Mouse (Mus musculus) thymus, adult 2 months (tissue): ENCODE measurements around the gene Gpr25. TPM values are rescaled to one million over a fixed set of nuclear protein-coding genes. Genes with fewer than 3 reads are reported as not detected.

Source experiments
- DNase-seq: peaks from one replicate; pipeline ENCODE4 v3.0.0; 2021
- H3K27ac ChIP-seq: fragments of 200-500 bp; 2 replicates; pipeline ENCODE4 v1.5.1; 2012; ENCODE audit warnings: low read length, control low read depth; ENCODE audit not compliant: control insufficient read depth, insufficient read depth
- H3K27me3 ChIP-seq: fragments of 200-500 bp; 2 replicates; pipeline ENCODE4 v1.6.1; 2012; ENCODE audit warnings: mild to moderate bottlenecking, low read length, moderate library complexity, mixed read lengths; ENCODE audit not compliant: control insufficient read depth, insufficient read depth
- H3K36me3 ChIP-seq: fragments of 200-500 bp; 2 replicates; pipeline ENCODE4 v1.6.1; 2012; ENCODE audit warnings: mild to moderate bottlenecking, low read length, moderate library complexity; ENCODE audit not compliant: control insufficient read depth, insufficient read depth
- H3K4me1 ChIP-seq: fragments of 200-500 bp; replicated peaks from 2 replicates; pipeline ENCODE4 v1.6.1; 2012; ENCODE audit warnings: low read length; ENCODE audit not compliant: control insufficient read depth, insufficient read depth
- H3K4me3 ChIP-seq: fragments of 200-500 bp; 2 replicates; pipeline ENCODE4 v1.5.1; 2012; ENCODE audit warnings: mild to moderate bottlenecking, low read length, control low read depth, moderate library complexity; ENCODE audit not compliant: control insufficient read depth, insufficient read depth
- CTCF ChIP-seq: fragments of 200-500 bp; IDR thresholded peaks from 2 replicates; pipeline ENCODE4 v1.5.1; 2012; ENCODE audit warnings: mild to moderate bottlenecking, control low read depth, low read length, moderate library complexity, borderline replicate concordance; ENCODE audit not compliant: control insufficient read depth, poor library complexity, insufficient read depth; ENCODE audit errors: extremely low read depth
- POLR2A ChIP-seq: fragments of 200-500 bp; IDR thresholded peaks from 2 replicates; pipeline ENCODE4 v1.6.1; 2012; ENCODE audit warnings: mild to moderate bottlenecking, low read length, control low read depth, moderate library complexity; ENCODE audit not compliant: control insufficient read depth, poor library complexity, insufficient read depth; ENCODE audit errors: extremely low read depth
- WGBS: fragments of 180-500 bp; shearing (Covaris S2); methylation state at CpG from one replicate; pipeline ENCODE4 v1.1.7; 2018; 5-methylcytosine and 5-hydroxymethylcytosine counted together
- polyA plus RNA-seq: library from polyadenylated mRNA; depleted of rRNA; stranded (reverse); fragments of >200 nt; gene quantifications from 2 replicates; pipeline ENCODE4 v1.2.3, GENCODE M21; 2012; rRNA removed

Gpr25 gene
- polyA plus RNA-seq, 1 experiment = 24.4 TPM

- WGBS = 95% methylated on average over 10 of the region's 10 CpGs
- no peak overlapping the region for H3K27ac ChIP-seq
- TF ChIP-seq CTCF (no peak), POLR2A (no peak)
Observed at GRCm38 (mm10) chr1:136223758-136224342, 36.8 kb downstream of the Gpr25 start.

GRCm38 (mm10) chr1:136222386-136222785 is 38.3 kb downstream of the Gpr25 start:
- no peaks in the 10 kb centered on the region for H3K4me1 ChIP-seq
- H3K4me3 ChIP-seq = no peak overlapping the region
- no peak for DNase-seq
- H3K36me3 ChIP-seq = no peaks in the 10 kb centered on the region
- no peak overlapping the region for H3K27ac ChIP-seq
- TF ChIP-seq CTCF (no peak), POLR2A (no peak)
- 95% methylated on average over 10 of the region's 10 CpGs for WGBS
- H3K27me3 ChIP-seq = no peaks in the 10 kb centered on the region

More at GRCm38 (mm10) chr1:136223758-136224342, 36.8 kb downstream of the Gpr25 start:
- H3K4me1 ChIP-seq = peaks cover 11% of the 10 kb centered on the region
- no peak for DNase-seq
- no peak overlapping the region for H3K4me3 ChIP-seq
- H3K27me3 ChIP-seq = no peaks in the 10 kb centered on the region
- no peaks in the 10 kb centered on the region for H3K36me3 ChIP-seq

GRCm38 (mm10) chr1:136220037-136220871 is 40.4 kb downstream of the Gpr25 start:
- Histone ChIP-seq H3K27me3 (no peaks in the 10 kb centered on the region), H3K4me1 (no peaks in the 10 kb centered on the region), H3K36me3 (no peaks in the 10 kb centered on the region), H3K4me3 (no peak overlapping the region), H3K27ac (no peak overlapping the region)
- no peak for TF ChIP-seq CTCF
- 88% methylated on average over 10 of the region's 10 CpGs for WGBS
- DNase-seq = no peak

DNA sequence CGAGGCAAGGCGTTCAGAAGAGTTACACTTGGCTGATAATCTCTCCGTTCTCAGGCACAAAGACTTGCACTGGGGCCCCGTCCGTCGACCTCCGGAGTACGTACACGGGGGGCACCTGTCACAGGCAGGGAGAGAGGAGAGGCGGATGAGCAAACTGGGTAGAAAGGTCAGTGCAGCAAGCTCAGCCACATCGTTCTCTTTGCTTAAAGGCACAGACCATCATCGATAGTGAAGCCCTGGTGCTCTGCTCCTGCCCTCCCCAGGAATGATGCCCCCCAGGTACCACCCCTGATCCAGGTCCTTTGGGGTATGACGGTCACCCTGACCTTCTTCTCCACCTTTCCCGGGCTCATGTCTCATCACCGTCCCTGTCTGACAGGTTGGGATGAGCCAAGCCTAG is 46.4 kb downstream of the Gpr25 start:
- Histone ChIP-seq H3K4me1 (no peaks in the 10 kb centered on the region), H3K27me3 (no peaks in the 10 kb centered on the region), H3K27ac (no peak overlapping the region), H3K4me3 (no peak overlapping the region), H3K36me3 (no peaks in the 10 kb centered on the region)
- DNase-seq = no peak
- no peak for TF ChIP-seq POLR2A
- no peak for TF ChIP-seq CTCF
- WGBS = 95% methylated on average over 15 of the region's 15 CpGs

GRCm38 (mm10) chr1:136212803-136213202 is 47.9 kb downstream of the Gpr25 start, which contains the start of gene Mroh3:
TSS of gene Mroh3 (minus strand) at chr1:136212828.
- H3K36me3 ChIP-seq = no peaks in the 10 kb centered on the region
- H3K4me1 ChIP-seq = no peaks in the 10 kb centered on the region
- peak; percentile 65; the same call in 1 of the 2 replicates for TF ChIP-seq CTCF
- TF ChIP-seq POLR2A = no peak
- H3K27me3 ChIP-seq = no peaks in the 10 kb centered on the region
- no peak within 1 kb of the TSS for H3K4me3 ChIP-seq
- peak; percentile 50 for DNase-seq
- 54% methylated on average over 3 of the region's 3 CpGs for WGBS
- no peak within 1 kb of the TSS for H3K27ac ChIP-seq

Other genes starting within 250 kb of the Gpr25 start
- gene Ascl5, start 210.1 kb downstream of the Gpr25 start, polyA plus RNA-seq = not detected in 2 replicates
- gene Cacna1s, start 208.1 kb downstream of the Gpr25 start, polyA plus RNA-seq = 2.3 and 3.7 TPM in 2 replicates
- 224 and 247 TPM in 2 replicates for gene Kif21b, start 129.5 kb downstream of the Gpr25 start, polyA plus RNA-seq
- gene Mroh3, start 48.0 kb downstream of the Gpr25 start, polyA plus RNA-seq = 0.10 and 0.11 TPM in 2 replicates
- gene Inava, start 26.6 kb downstream of the Gpr25 start, polyA plus RNA-seq = 8.5 and 9.7 TPM in 2 replicates
- gene Camsap2, start 85.2 kb upstream of the Gpr25 start, polyA plus RNA-seq = 7.3 and 13.4 TPM in 2 replicates
- gene Ddx59, start 154.4 kb upstream of the Gpr25 start, polyA plus RNA-seq = 3.0 and 3.6 TPM in 2 replicates
- gene Kif14, start 205.5 kb upstream of the Gpr25 start, polyA plus RNA-seq = 3.7 and 4.7 TPM in 2 replicates